Mouse (Mus musculus): ENCODE measurements around the gene Ube4a.

DNA sequence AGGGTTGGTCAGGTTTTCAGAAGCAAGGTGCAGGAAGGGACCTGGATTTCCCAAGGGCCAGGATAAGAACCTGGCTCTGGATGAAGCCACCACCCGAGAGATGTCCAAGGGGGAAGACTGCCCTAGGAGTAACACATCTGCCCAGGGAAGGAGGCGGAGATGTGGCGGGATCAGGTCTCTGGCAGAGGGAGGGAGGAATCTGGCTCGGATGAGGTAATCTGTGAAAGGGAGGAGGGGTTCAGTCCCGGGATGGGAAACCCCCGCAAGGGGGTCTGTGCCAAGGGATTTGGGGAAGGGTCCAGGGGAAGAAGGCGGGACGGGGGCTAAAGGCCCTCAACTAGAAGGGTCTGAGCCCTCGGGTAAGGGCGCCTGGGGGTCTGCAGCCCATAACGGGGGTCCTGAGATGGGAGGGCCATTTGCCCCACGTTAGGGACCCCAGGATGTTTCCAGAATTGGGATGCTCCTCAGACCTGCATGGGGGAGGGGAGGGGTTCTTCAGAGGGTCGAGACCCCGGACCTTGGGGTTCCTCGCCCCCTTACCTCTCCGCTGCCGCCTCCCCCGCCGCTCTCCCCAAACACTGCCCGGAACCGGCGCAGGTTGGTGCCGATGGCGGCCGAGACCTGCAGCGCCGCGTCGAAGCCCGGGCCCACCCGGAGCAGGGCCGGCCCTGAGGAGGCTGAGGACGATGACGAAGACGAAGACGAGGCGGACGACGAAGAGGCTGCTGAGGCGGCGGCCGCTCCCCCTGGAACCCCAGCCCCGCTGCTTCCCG is 84.9 kb downstream of the Ube4a start:
- TF ChIP-seq CTCF (conservative IDR thresholded peaks at IDR 0.05; ENCODE audit: low read length) (no peak), POU5F1 (IDR thresholded peaks at IDR 0.05; ENCODE audit: borderline replicate concordance, low read length) (no peak)

All from E14TG2a.4 (cell line).